Mouse (Mus musculus): ENCODE data around the gene Nuak2. TPM values are rescaled to one million over a fixed set of nuclear protein-coding genes. Genes with fewer than 3 reads are reported as not detected.

The Nuak2 gene
- polyA plus RNA-seq, 1 experiment from 2014 or later: 17.6 TPM

GRCm38 (mm10) chr1:132286735-132287134, 29.2 kb upstream of the Nuak2 start:
- Histone ChIP-seq H3K36me3 (no peaks in the 10 kb centered on the region), H3K4me3 (no peak overlapping the region), H3K9me3 (no peaks in the 10 kb centered on the region), H3K4me2 (no peak overlapping the region), H3K4me1 (replicated peaks) (peaks cover 71% of the 10 kb centered on the region), H3K9ac (no peak overlapping the region), H3K27ac (no peak overlapping the region), H3K27me3 (0 out of 2 replicates have a peak, but pooled peaks cover 6% of the 10 kb centered on the region)
- ATAC-seq (ENCODE audit: low FRiP score): no peak
- 81% methylated on average over 1 of the region's 1 CpGs for WGBS

- no peak for ATAC-seq (ENCODE audit: low FRiP score)
- Histone ChIP-seq H3K27ac (peak overlapping the region; percentile 6), H3K4me2 (no peak overlapping the region), H3K4me3 (no peak overlapping the region), H3K27me3 (0 out of 2 replicates have a peak, but pooled peaks cover 6% of the 10 kb centered on the region), H3K4me1 (replicated peaks) (peaks cover 71% of the 10 kb centered on the region), H3K9ac (no peak overlapping the region), H3K9me3 (no peaks in the 10 kb centered on the region), H3K36me3 (no peaks in the 10 kb centered on the region)
- 74% methylated on average over 2 of the region's 2 CpGs for WGBS
Measured at GRCm38 (mm10) chr1:132287445-132287844, 28.5 kb upstream of the Nuak2 start.

- 8% methylated on average over 11 of the region's 11 CpGs for WGBS
- Histone ChIP-seq H3K4me2 (no peak overlapping the region), H3K4me1 (replicated peaks) (peaks cover 71% of the 10 kb centered on the region), H3K27me3 (0 out of 2 replicates have a peak, but pooled peaks cover 8% of the 10 kb centered on the region), H3K27ac (0 out of 2 replicates have a peak overlapping the region, but pooled peaks have one; percentile 6), H3K4me3 (no peak overlapping the region), H3K9ac (no peak overlapping the region), H3K36me3 (no peaks in the 10 kb centered on the region), H3K9me3 (no peaks in the 10 kb centered on the region)
- ATAC-seq (ENCODE audit: low FRiP score): no peak
Measured at GRCm38 (mm10) chr1:132287991-132288451, 27.9 kb upstream of the Nuak2 start.

- Histone ChIP-seq H3K4me1 (replicated peaks) (peaks cover 58% of the 10 kb centered on the region), H3K27ac (peak overlapping the region; percentile 75), H3K9ac (0 out of 2 replicates have a peak overlapping the region, but pooled peaks have one; percentile 5), H3K4me2 (no peak overlapping the region), H3K9me3 (no peaks in the 10 kb centered on the region), H3K36me3 (no peaks in the 10 kb centered on the region), H3K4me3 (no peak overlapping the region), H3K27me3 (0 out of 2 replicates have a peak, but pooled peaks cover 8% of the 10 kb centered on the region)
- ATAC-seq (ENCODE audit: low FRiP score): no peak
- WGBS: 46% methylated on average over 6 of the region's 6 CpGs
Measured at GRCm38 (mm10) chr1:132289965-132290364, 26.0 kb upstream of the Nuak2 start.

GRCm38 (mm10) chr1:132290921-132291675, 24.8 kb upstream of the Nuak2 start:
- peak overlapping the region; percentile 75 for H3K27ac ChIP-seq
- H3K36me3 ChIP-seq: no peaks in the 10 kb centered on the region
- no peak overlapping the region for H3K4me2 ChIP-seq
- 0 out of 2 replicates have a peak, but pooled peaks cover 11% of the 10 kb centered on the region for H3K27me3 ChIP-seq
- no peak; the same call in 1 of the 2 replicates for ATAC-seq (ENCODE audit: low FRiP score)
- 23% methylated on average over 11 of the region's 11 CpGs for WGBS
- no peaks in the 10 kb centered on the region for H3K9me3 ChIP-seq
- peaks cover 67% of the 10 kb centered on the region for H3K4me1 ChIP-seq (replicated peaks)
- H3K9ac ChIP-seq: peak overlapping the region; percentile 29; the same call in 1 of the 2 replicates
- H3K4me3 ChIP-seq: no peak overlapping the region

- WGBS: 26% methylated on average over 4 of the region's 4 CpGs
- H3K9me3 ChIP-seq: no peaks in the 10 kb centered on the region
- H3K36me3 ChIP-seq: no peaks in the 10 kb centered on the region
- no peak overlapping the region for H3K9ac ChIP-seq
- peak overlapping the region; percentile 75 for H3K27ac ChIP-seq
- no peak; the same call in 1 of the 2 replicates for ATAC-seq (ENCODE audit: low FRiP score)
- no peak overlapping the region for H3K4me3 ChIP-seq
- H3K27me3 ChIP-seq: 0 out of 2 replicates have a peak, but pooled peaks cover 10% of the 10 kb centered on the region
- H3K4me1 ChIP-seq (replicated peaks): peaks cover 73% of the 10 kb centered on the region
- no peak overlapping the region for H3K4me2 ChIP-seq
Measured at GRCm38 (mm10) chr1:132291706-132292105, 24.2 kb upstream of the Nuak2 start.

- Histone ChIP-seq H3K4me3 (no peak overlapping the region), H3K27ac (peak overlapping the region; percentile 75), H3K4me2 (no peak overlapping the region), H3K9ac (no peak overlapping the region), H3K9me3 (no peaks in the 10 kb centered on the region), H3K4me1 (replicated peaks) (peaks cover 78% of the 10 kb centered on the region), H3K27me3 (0 out of 2 replicates have a peak, but pooled peaks cover 10% of the 10 kb centered on the region), H3K36me3 (no peaks in the 10 kb centered on the region)
- no peak for ATAC-seq (ENCODE audit: low FRiP score)
- WGBS: 44% methylated on average over 21 of the region's 21 CpGs
Measured at GRCm38 (mm10) chr1:132292318-132293129, 23.4 kb upstream of the Nuak2 start.

- peaks cover 19% of the 10 kb centered on the region for H3K27me3 ChIP-seq
- ATAC-seq (ENCODE audit: low FRiP score): no peak
- H3K9ac ChIP-seq: no peak overlapping the region
- H3K4me3 ChIP-seq: no peak overlapping the region
- no peaks in the 10 kb centered on the region for H3K36me3 ChIP-seq
- H3K9me3 ChIP-seq: no peaks in the 10 kb centered on the region
- H3K4me2 ChIP-seq: no peak overlapping the region
- no peak overlapping the region for H3K27ac ChIP-seq
- 72% methylated on average over 7 of the region's 7 CpGs for WGBS
- peaks cover 77% of the 10 kb centered on the region for H3K4me1 ChIP-seq (replicated peaks)
Measured at GRCm38 (mm10) chr1:132295506-132295905, 20.4 kb upstream of the Nuak2 start.

GRCm38 (mm10) chr1:132296051-132296450, 19.9 kb upstream of the Nuak2 start:
- H3K27ac ChIP-seq: no peak overlapping the region
- WGBS: 60% methylated on average over 3 of the region's 3 CpGs

GRCm38 (mm10) chr1:132298425-132298800, 17.5 kb upstream of the Nuak2 start, which contains the start of gene Klhdc8a:
Gene Klhdc8a (plus strand): TSS chr1:132298626.
- peak within 1 kb of the TSS; percentile 95 for H3K4me2 ChIP-seq
- H3K27ac ChIP-seq: peak within 1 kb of the TSS; percentile 86
- no peaks in the 10 kb centered on the region for H3K9me3 ChIP-seq
- peak within 1 kb of the TSS; percentile 64 for H3K4me3 ChIP-seq
- 2% methylated on average over 28 of the region's 28 CpGs for WGBS
- peaks cover 25% of the 10 kb centered on the region for H3K27me3 ChIP-seq
- ATAC-seq (ENCODE audit: low FRiP score): peak; percentile 65
- H3K9ac ChIP-seq: peak within 1 kb of the TSS; percentile 84
- no peaks in the 10 kb centered on the region for H3K36me3 ChIP-seq
- peaks cover 63% of the 10 kb centered on the region for H3K4me1 ChIP-seq (replicated peaks)

More at GRCm38 (mm10) chr1:132296051-132296450, 19.9 kb upstream of the Nuak2 start:
- H3K4me3 ChIP-seq: no peak overlapping the region
- no peaks in the 10 kb centered on the region for H3K9me3 ChIP-seq
- no peak overlapping the region for H3K4me2 ChIP-seq
- H3K4me1 ChIP-seq (replicated peaks): peaks cover 73% of the 10 kb centered on the region
- no peaks in the 10 kb centered on the region for H3K36me3 ChIP-seq
- no peak for ATAC-seq (ENCODE audit: low FRiP score)
- H3K9ac ChIP-seq: no peak overlapping the region
- peaks cover 19% of the 10 kb centered on the region for H3K27me3 ChIP-seq

GRCm38 (mm10) chr1:132298801-132299464, 17.0 kb upstream of the Nuak2 start:
- Histone ChIP-seq H3K4me1 (replicated peaks) (peaks cover 63% of the 10 kb centered on the region), H3K4me3 (peak overlapping the region; percentile 64), H3K4me2 (peak overlapping the region; percentile 95), H3K9ac (peak overlapping the region; percentile 84), H3K27me3 (peaks cover 25% of the 10 kb centered on the region), H3K27ac (peak overlapping the region; percentile 86), H3K36me3 (no peaks in the 10 kb centered on the region), H3K9me3 (no peaks in the 10 kb centered on the region)
- under 1% methylated on average over 54 of the region's 71 CpGs for WGBS
- peak; percentile 76 for ATAC-seq (ENCODE audit: low FRiP score)

All from hindbrain, embryonic 13.5 days (tissue).